Mouse (Mus musculus) lung, embryonic 15.5 days (tissue): ENCODE results near the gene Treh. TPM values are rescaled to one million over a fixed set of nuclear protein-coding genes. Genes with fewer than 3 reads are reported as not detected.

Experiments used
- ATAC-seq: fragments of 200-750 bp; cut with Nextera tagmentation; 2 replicates; pipeline ENCODE4 v1.8.0; 2017; ENCODE audit warnings: moderate number of reproducible peaks, borderline replicate concordance; ENCODE audit not compliant: low FRiP score, low TSS enrichment; ENCODE audit errors: extremely low read depth
- H3K27ac ChIP-seq: fragments of 300-500 bp; sonication (generic); 2 replicates; pipeline ENCODE4 v1.5.1; 2015; ENCODE audit warnings: moderate library complexity, mild to moderate bottlenecking, inconsistent platforms
- H3K27me3 ChIP-seq: fragments of 300-500 bp; sonication (generic); 2 replicates; pipeline ENCODE4 v1.6.1; 2015; ENCODE audit warnings: inconsistent platforms
- H3K36me3 ChIP-seq: fragments of 300-500 bp; sonication (generic); 2 replicates; pipeline ENCODE4 v1.6.1; 2015; ENCODE audit warnings: inconsistent platforms
- H3K4me1 ChIP-seq: fragments of 300-500 bp; sonication (generic); 2 replicates; pipeline ENCODE4 v1.6.1; 2015; ENCODE audit warnings: inconsistent platforms
- H3K4me2 ChIP-seq: fragments of 300-500 bp; sonication (generic); 2 replicates; pipeline ENCODE4 v1.6.1; 2015; ENCODE audit warnings: inconsistent platforms, mild to moderate bottlenecking, moderate library complexity
- H3K4me3 ChIP-seq: fragments of 300-500 bp; sonication (generic); 2 replicates; pipeline ENCODE4 v1.5.1; 2015; ENCODE audit warnings: mild to moderate bottlenecking, inconsistent platforms
- H3K9ac ChIP-seq: fragments of 300-500 bp; sonication (generic); 2 replicates; pipeline ENCODE4 v1.6.1; 2015; ENCODE audit warnings: inconsistent platforms
- H3K9me3 ChIP-seq: fragments of 300-500 bp; sonication (generic); 2 replicates; pipeline ENCODE4 v1.6.1; 2016; ENCODE audit warnings: inconsistent platforms
- WGBS: fragments of 180-500 bp; shearing (Covaris S2); methylation state at CpG from one replicate; pipeline ENCODE4 v1.1.7; 2015; 5-methylcytosine and 5-hydroxymethylcytosine counted together
- polyA plus RNA-seq: library from polyadenylated mRNA; unstranded; fragments of >200 nt; fragmentation: Nextera tagmentation; extraction: Ambion mirVana; gene quantifications from 2 replicates; pipeline ENCODE4 v1.2.1, GENCODE M21; 2015

Treh gene
- polyA plus RNA-seq, 1 experiment from 2014 or later, result not detected

- peak overlapping the region; percentile 31; the same call in 1 of the 2 replicates for H3K27ac ChIP-seq
- no peaks in the 10 kb centered on the region for H3K9me3 ChIP-seq
- no peaks in the 10 kb centered on the region for H3K27me3 ChIP-seq
- peak overlapping the region; percentile 81 for H3K4me2 ChIP-seq
- H3K9ac ChIP-seq, result peak overlapping the region; percentile 47
- ATAC-seq, result peak; percentile 82; the same call in 1 of the 2 replicates
- 4% methylated on average over 24 of the region's 24 CpGs for WGBS
- H3K4me1 ChIP-seq, result peaks cover 15% of the 10 kb centered on the region
- H3K4me3 ChIP-seq, result peak overlapping the region; percentile 45
- H3K36me3 ChIP-seq, result peaks cover 43% of the 10 kb centered on the region; the same call in 1 of the 2 replicates
These were observed 35.4 kb downstream of the Treh start for GRCm38 (mm10) chr9:44708429-44708765.

GRCm38 (mm10) chr9:44708925-44709324 lies 35.9 kb downstream of the Treh start:
- H3K4me1 ChIP-seq, result peaks cover 15% of the 10 kb centered on the region
- peak overlapping the region; percentile 45 for H3K4me3 ChIP-seq
- no peak overlapping the region for H3K27ac ChIP-seq
- H3K27me3 ChIP-seq, result no peaks in the 10 kb centered on the region
- ATAC-seq, result no peak; the same call in 1 of the 2 replicates
- H3K9me3 ChIP-seq, result no peaks in the 10 kb centered on the region
- peaks cover 38% of the 10 kb centered on the region; the same call in 1 of the 2 replicates for H3K36me3 ChIP-seq
- H3K9ac ChIP-seq, result peak overlapping the region; percentile 47; the same call in 1 of the 2 replicates
- H3K4me2 ChIP-seq, result peak overlapping the region; percentile 81
- 22% methylated on average over 6 of the region's 6 CpGs for WGBS

GRCm38 (mm10) chr9:44709600-44709999 lies 36.6 kb downstream of the Treh start:
- H3K27ac ChIP-seq, result no peak overlapping the region
- no peak overlapping the region for H3K4me3 ChIP-seq
- H3K9ac ChIP-seq, result no peak overlapping the region
- peaks cover 36% of the 10 kb centered on the region; the same call in 1 of the 2 replicates for H3K36me3 ChIP-seq
- WGBS, result 42% methylated on average over 2 of the region's 2 CpGs
- H3K4me1 ChIP-seq, result peaks cover 15% of the 10 kb centered on the region
- no peaks in the 10 kb centered on the region for H3K27me3 ChIP-seq
- no peaks in the 10 kb centered on the region for H3K9me3 ChIP-seq
- no peak for ATAC-seq
- H3K4me2 ChIP-seq, result no peak overlapping the region

- WGBS, result 67% methylated on average over 5 of the region's 5 CpGs
- ATAC-seq, result no peak
- no peak overlapping the region for H3K27ac ChIP-seq
- no peaks in the 10 kb centered on the region for H3K27me3 ChIP-seq
- peaks cover 39% of the 10 kb centered on the region for H3K36me3 ChIP-seq
- H3K4me2 ChIP-seq, result no peak overlapping the region
- H3K4me3 ChIP-seq, result no peak overlapping the region
- no peaks in the 10 kb centered on the region for H3K9me3 ChIP-seq
- H3K4me1 ChIP-seq, result peaks cover 15% of the 10 kb centered on the region
- no peak overlapping the region for H3K9ac ChIP-seq
These were observed 37.2 kb downstream of the Treh start for GRCm38 (mm10) chr9:44710213-44710612.

GRCm38 (mm10) chr9:44711602-44712001 lies 38.6 kb downstream of the Treh start:
- no peaks in the 10 kb centered on the region for H3K9me3 ChIP-seq
- no peak for ATAC-seq
- no peaks in the 10 kb centered on the region for H3K27me3 ChIP-seq
- no peak overlapping the region for H3K4me3 ChIP-seq
- H3K9ac ChIP-seq, result no peak overlapping the region
- H3K4me2 ChIP-seq, result no peak overlapping the region
- no peak overlapping the region for H3K27ac ChIP-seq
- H3K36me3 ChIP-seq, result peaks cover 46% of the 10 kb centered on the region
- WGBS, result 70% methylated on average over 17 of the region's 17 CpGs
- peaks cover 15% of the 10 kb centered on the region for H3K4me1 ChIP-seq

GRCm38 (mm10) chr9:44713080-44713479 lies 40.0 kb downstream of the Treh start:
- no peak for ATAC-seq
- WGBS, result 76% methylated on average over 6 of the region's 6 CpGs
- no peak overlapping the region for H3K9ac ChIP-seq

GRCm38 (mm10) chr9:44713574-44713973 lies 40.5 kb downstream of the Treh start:
- Histone ChIP-seq H3K4me2 (no peak overlapping the region), H3K9ac (no peak overlapping the region), H3K4me3 (no peak overlapping the region), H3K27me3 (no peaks in the 10 kb centered on the region), H3K9me3 (no peaks in the 10 kb centered on the region), H3K4me1 (peaks cover 9% of the 10 kb centered on the region), H3K27ac (no peak overlapping the region), H3K36me3 (peaks cover 40% of the 10 kb centered on the region)
- no peak for ATAC-seq
- 61% methylated on average over 2 of the region's 2 CpGs for WGBS

More at GRCm38 (mm10) chr9:44713080-44713479, 40.0 kb downstream of the Treh start:
- no peaks in the 10 kb centered on the region for H3K9me3 ChIP-seq
- no peak overlapping the region for H3K4me2 ChIP-seq
- H3K27ac ChIP-seq, result no peak overlapping the region
- no peak overlapping the region for H3K4me3 ChIP-seq
- no peaks in the 10 kb centered on the region for H3K27me3 ChIP-seq
- H3K4me1 ChIP-seq, result peaks cover 10% of the 10 kb centered on the region
- H3K36me3 ChIP-seq, result peaks cover 39% of the 10 kb centered on the region

- H3K9ac ChIP-seq, result no peak overlapping the region
- no peaks in the 10 kb centered on the region for H3K27me3 ChIP-seq
- H3K4me3 ChIP-seq, result no peak overlapping the region
- no peaks in the 10 kb centered on the region for H3K9me3 ChIP-seq
- 86% methylated on average over 17 of the region's 17 CpGs for WGBS
- peaks cover 9% of the 10 kb centered on the region for H3K4me1 ChIP-seq
- peaks cover 40% of the 10 kb centered on the region for H3K36me3 ChIP-seq
- no peak for ATAC-seq
- H3K4me2 ChIP-seq, result no peak overlapping the region
- no peak overlapping the region for H3K27ac ChIP-seq
These were observed 42.1 kb downstream of the Treh start for GRCm38 (mm10) chr9:44715109-44715508.

GRCm38 (mm10) chr9:44715705-44716362 lies 42.8 kb downstream of the Treh start:
- Histone ChIP-seq H3K36me3 (peaks cover 33% of the 10 kb centered on the region), H3K9me3 (no peaks in the 10 kb centered on the region)
- WGBS, result 93% methylated on average over 29 of the region's 29 CpGs

GRCm38 (mm10) chr9:44716997-44717821 lies 44.2 kb downstream of the Treh start:
- no peak overlapping the region for H3K4me3 ChIP-seq
- no peak overlapping the region for H3K9ac ChIP-seq
- H3K4me1 ChIP-seq, result peaks cover 28% of the 10 kb centered on the region
- no peak for ATAC-seq
- no peaks in the 10 kb centered on the region for H3K9me3 ChIP-seq
- no peaks in the 10 kb centered on the region for H3K27me3 ChIP-seq
- peaks cover 27% of the 10 kb centered on the region for H3K36me3 ChIP-seq
- no peak overlapping the region for H3K4me2 ChIP-seq
- no peak overlapping the region for H3K27ac ChIP-seq
- 82% methylated on average over 6 of the region's 6 CpGs for WGBS

More at GRCm38 (mm10) chr9:44715705-44716362, 42.8 kb downstream of the Treh start:
- H3K4me3 ChIP-seq, result no peak overlapping the region
- no peak overlapping the region for H3K9ac ChIP-seq
- ATAC-seq, result no peak
- H3K27ac ChIP-seq, result no peak overlapping the region
- no peaks in the 10 kb centered on the region for H3K27me3 ChIP-seq
- no peak overlapping the region for H3K4me2 ChIP-seq
- peaks cover 17% of the 10 kb centered on the region for H3K4me1 ChIP-seq

GRCm38 (mm10) chr9:44717822-44718242 lies 44.8 kb downstream of the Treh start:
- Histone ChIP-seq H3K27ac (no peak overlapping the region), H3K4me1 (peaks cover 33% of the 10 kb centered on the region), H3K9me3 (no peaks in the 10 kb centered on the region), H3K27me3 (no peaks in the 10 kb centered on the region), H3K9ac (no peak overlapping the region), H3K36me3 (peaks cover 22% of the 10 kb centered on the region), H3K4me3 (no peak overlapping the region), H3K4me2 (no peak overlapping the region)
- ATAC-seq, result no peak
- 82% methylated on average over 10 of the region's 10 CpGs for WGBS
